Mouse (Mus musculus): ENCODE data around the gene Vangl2.

The Vangl2 gene

GRCm38 (mm10) chr1:172028394-172029275 is at the start of gene Vangl2:
Vangl2 (minus strand) TSS chr1:172028444.
- no peak for DNase-seq (ENCODE audit: low spot score)

GRCm38 (mm10) chr1:172077981-172078380 is 49.7 kb upstream of the Vangl2 start:
- peak; percentile 17 for DNase-seq (ENCODE audit: low spot score)

GRCm38 (mm10) chr1:172072604-172073003 is 44.4 kb upstream of the Vangl2 start:
- no peak for DNase-seq (ENCODE audit: low spot score)

DNA sequence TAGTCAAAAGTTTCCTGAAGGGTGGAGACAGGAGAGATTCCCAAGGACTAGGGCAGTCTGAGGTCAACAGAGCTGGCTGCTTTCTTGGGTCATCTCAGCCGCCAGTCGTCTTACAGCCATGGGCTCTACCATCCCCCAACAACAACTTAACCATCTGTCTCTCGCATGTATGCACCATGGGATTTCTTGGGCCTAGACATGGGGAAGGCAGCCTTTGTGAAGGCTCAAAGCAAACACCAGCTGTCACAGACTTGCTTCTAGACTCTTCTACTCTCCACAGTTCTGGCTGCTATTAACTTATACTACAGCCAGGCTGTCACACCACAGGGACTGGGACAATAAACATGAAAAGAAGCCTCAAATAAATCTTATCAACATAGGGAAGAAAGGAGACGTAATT is 43.3 kb upstream of the Vangl2 start:
- DNase-seq (ENCODE audit: low spot score): no peak

DNA sequence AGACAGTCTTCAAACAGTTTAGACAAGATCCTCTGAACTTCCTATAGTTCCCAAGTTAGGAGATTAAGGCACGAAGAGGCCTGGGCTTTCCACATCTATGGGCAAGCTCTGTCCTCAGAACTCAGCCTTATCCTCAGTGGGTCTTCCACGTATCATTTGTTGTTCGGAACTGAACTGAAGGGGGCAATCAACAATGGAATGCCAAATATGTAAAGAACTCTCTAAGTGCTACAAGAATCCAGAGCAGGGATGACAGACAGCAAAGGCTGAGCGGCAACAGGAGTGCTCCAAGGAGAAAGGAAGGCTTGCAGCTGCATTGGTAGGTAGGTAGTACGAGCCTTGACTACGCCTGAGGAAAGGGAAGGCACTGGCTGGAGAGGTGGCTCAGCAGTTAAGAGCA is 42.0 kb upstream of the Vangl2 start:
- DNase-seq (ENCODE audit: low spot score): no peak

- no peak for DNase-seq (ENCODE audit: low spot score)
Observed at GRCm38 (mm10) chr1:172064613-172065141, 36.4 kb upstream of the Vangl2 start.

DNA sequence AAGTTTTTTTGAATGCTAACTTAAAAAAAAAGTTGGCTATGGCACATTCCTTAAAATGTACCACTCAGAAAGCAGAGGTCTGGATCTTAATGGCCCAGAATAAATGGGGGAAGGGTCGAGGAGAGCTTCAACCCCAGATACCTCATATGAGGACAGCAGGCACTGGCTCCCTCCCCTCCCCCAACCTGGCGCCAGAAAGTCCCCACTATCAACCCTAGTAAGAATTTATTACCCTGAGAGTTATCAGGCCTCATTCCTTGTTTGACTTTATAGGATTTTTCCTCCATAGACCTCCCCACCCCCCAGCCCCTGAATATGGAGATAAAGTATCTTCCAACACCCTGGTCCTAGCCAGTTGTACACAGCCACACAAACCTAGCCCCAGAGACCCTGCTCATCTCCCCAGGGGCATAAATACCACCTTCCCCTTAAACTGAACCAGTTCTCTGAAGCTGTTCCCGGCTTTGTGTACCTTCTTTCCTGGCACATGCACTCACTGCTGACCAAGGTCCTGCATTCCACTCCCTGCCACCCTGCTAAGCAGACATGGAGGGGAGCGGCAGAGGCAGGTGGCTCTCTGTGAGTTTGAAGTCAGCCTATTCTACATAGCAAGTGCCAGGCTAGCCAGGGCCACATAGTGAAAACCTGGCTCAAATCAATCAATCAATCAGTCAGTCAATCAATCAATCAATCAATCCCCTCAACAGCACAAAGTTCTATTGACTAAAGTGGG is 35.2 kb upstream of the Vangl2 start:
- no peak for DNase-seq (ENCODE audit: low spot score)

- DNase-seq (ENCODE audit: low spot score): no peak
Observed at GRCm38 (mm10) chr1:172062101-172062500, 33.9 kb upstream of the Vangl2 start.

DNA sequence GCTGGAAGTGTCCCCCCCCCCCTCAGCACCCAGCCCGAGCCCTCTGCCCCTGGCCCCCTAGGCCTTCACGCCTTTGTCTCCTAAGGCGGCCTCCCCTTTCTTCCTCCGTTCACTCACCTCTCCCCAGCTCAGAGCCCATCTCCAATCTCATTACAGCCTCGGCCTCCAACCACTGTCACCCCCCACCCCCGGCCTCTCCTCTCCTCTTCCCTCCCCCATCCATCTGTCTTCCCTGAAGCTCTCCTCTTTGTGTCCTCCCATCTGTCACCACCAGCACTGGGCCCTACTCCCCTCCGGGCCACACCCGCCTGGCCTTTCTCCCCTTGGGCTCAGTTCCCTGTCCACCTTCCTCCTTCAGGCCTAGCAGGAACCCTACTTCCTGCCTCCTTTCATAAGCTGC is 33.0 kb upstream of the Vangl2 start:
- no peak for DNase-seq (ENCODE audit: low spot score)

- no peak for DNase-seq (ENCODE audit: low spot score)
Observed at GRCm38 (mm10) chr1:172060659-172061058, 32.4 kb upstream of the Vangl2 start.

DNA sequence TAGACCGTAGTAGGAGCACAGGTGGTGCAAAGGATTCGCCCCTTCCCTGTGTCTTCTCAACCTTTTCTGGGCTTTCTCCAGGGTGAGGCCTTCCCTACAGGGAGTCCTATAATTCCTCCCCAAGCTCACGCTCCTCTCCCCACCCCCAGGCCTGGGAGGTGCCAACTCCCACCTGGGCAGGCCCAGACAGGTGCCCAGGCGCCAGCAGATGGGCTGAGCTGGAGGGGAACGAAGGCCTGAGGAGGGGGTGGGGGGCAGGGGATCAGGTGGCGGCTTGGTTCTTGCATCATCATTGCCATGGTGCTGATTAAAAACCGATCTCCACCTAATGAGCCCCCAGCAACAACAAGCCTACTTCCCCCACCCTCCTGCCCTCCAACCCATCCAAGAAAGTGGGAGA is 30.6 kb upstream of the Vangl2 start:
- DNase-seq (ENCODE audit: low spot score): no peak

- DNase-seq (ENCODE audit: low spot score): no peak
Observed at GRCm38 (mm10) chr1:172058321-172058720, 30.1 kb upstream of the Vangl2 start.

DNA sequence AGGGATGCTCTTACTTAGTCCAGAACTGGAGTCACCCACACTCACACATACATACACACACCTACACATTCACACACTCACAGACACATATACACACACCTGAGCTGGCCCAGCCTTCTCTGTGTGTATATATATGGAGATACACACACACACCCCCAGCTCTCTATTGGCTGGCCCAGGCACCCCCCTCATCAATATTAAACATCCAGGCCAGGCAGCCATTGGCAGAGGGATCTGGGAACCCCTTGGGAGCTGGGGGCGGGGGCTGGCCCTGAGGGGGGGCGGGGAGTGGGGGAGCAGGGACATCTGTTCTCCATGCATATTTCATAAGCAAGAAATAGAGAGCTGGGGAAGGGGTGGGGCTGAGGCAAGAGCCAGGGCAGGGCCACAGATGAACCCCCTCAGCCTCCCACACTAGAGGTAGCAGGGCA is 29.3 kb upstream of the Vangl2 start, which contains the start of gene Nhlh1:
Nhlh1 (minus strand) TSS at position 83 of the 431 bp plus-strand sequence.
- DNase-seq (ENCODE audit: low spot score): no peak

DNA sequence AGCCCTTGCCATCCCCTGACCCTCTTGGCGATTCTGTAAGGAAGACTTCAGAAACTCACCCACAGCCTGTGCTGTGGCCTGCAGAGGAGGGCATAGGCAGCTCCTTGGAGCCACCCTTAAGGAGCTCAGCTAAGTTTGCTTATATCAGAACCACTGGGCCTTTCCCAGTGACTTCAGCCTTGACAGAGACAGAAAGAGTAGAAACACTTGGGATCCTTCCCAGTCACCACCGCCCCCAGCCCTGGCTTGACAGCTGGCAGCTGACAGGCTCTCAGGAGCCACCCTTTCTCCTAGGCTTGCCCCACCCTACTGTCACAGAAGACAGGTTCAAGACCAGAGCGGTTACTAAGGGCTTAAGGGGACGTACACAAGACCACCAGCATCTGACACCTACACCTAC is 28.0 kb upstream of the Vangl2 start:
- no peak for DNase-seq (ENCODE audit: low spot score)

DNA sequence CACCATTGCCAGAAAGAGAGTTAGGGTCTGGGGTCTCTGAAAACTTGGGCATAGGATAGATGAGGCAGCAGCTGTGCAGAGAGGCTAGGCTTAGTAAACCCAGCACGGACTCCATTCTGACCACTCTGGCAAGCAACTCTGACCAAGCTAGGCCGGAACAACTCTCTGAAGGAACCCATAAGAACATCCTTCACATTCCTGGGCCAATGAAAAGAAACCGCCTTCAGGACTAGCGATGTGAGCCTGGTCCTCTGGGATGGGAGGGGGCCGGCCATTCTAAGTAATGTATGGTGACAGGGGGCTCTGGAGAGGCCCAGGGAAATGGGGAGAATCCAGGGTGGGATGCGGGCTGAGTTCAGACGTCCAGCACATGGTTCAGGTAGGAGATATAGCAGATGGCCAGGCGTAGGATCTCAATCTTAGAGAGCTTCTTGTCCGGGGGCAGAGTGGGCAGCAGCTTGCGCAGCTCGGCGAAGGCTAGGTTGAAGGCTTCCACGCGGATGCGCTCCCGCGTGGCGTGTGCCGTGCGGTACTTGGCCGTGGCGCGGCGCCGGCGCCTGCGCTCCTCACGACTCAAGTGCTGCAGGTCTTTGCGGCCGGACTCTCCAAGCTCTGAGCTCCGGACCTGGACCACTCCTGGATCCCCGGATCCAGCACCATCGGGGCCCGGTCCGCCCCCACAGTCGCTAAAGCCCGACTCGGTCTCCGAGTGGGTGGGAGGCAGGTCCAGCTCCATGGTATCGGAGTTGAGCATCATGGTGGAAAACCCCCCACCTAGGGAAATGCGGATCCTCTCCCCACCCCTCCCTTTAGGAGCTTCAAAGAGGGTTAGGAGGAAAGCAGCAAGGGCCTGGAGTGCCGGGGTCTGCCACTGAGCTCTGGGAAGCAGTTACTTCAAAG is 25.5 kb upstream of the Vangl2 start:
- no peak for DNase-seq (ENCODE audit: low spot score)

- DNase-seq (ENCODE audit: low spot score): no peak
Observed at GRCm38 (mm10) chr1:172052766-172053279, 24.6 kb upstream of the Vangl2 start.

DNA sequence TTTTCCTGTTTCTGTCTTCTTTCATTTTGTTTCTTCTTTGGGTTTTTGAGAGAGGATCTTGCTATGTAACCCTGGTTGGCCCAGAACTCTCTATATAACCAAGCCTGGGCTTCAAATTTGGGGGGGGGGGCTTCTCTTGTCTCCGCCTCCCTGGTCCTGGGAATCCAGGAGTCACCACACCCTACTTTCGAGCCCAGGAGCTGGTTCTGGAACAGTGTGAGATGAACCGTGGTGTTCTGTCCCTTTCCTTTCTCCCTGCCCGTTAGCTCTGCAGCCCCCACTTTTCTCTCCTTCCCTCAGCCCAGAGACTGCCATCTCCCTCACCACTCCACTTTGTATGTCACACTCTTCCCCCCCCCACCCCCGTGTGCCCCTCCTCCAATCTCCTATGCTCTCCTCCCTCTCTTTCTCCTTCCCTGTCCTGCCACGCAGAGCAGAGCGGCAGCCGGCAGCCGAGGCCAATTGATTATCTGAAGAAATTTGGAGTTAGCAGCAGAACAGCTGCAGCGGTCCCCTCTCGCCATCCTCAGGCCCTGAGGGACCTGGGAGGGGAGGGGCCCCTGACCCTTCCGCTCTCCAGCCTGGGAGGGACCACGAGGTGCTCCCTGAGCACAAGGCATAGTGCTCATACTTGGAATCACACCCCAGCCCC is 21.0 kb upstream of the Vangl2 start:
- no peak for DNase-seq (ENCODE audit: low spot score)

GRCm38 (mm10) chr1:172048241-172048734 is 20.0 kb upstream of the Vangl2 start:
- no peak for DNase-seq (ENCODE audit: low spot score)

GRCm38 (mm10) chr1:172046938-172047337 is 18.7 kb upstream of the Vangl2 start:
- DNase-seq (ENCODE audit: low spot score): no peak

- no peak for DNase-seq (ENCODE audit: low spot score)
Observed at GRCm38 (mm10) chr1:172046410-172046809, 18.2 kb upstream of the Vangl2 start.

DNA sequence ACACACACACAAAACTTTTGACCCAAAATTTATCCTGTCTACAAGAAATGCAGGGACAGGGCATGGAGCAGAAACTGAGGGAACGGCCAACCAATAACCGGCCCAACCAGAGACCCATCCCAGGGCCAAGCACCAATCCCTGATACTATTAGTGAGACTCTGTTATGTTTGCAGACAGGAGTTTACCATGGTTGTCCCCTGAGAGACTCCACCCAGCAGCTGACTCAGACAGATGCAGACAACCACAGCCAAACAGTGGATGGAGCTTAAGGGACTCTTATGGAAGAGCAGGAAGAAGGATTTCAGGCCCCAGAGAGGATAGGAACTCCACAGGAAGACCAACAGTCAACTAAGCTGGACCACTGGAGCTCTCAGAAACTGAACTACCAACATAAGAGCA is 1.7 kb upstream of the Vangl2 start:
- no peak for DNase-seq (ENCODE audit: low spot score)
